Mouse (Mus musculus) heart, adult 2 months (tissue): Measurements from ENCODE around the gene Fndc7. TPM values are rescaled to one million over a fixed set of nuclear protein-coding genes. Genes with fewer than 3 reads are reported as not detected.
A peak's percentile ranks its signal among the peaks of the same experiment; 100 is the strongest.

ENCODE experiments used
- DNase-seq, 2 experiments: peaks; one replicate each; pipeline ENCODE4 v3.0.0; 2021
- H3K27ac ChIP-seq: fragments of 200-600 bp; 2 replicates; pipeline ENCODE4 v1.8.1; 2022
- H3K27me3 ChIP-seq: fragments of 200-500 bp; 2 replicates; pipeline ENCODE4 v1.6.1; 2012; ENCODE audit warnings: mild to moderate bottlenecking, low read length, inconsistent platforms, mixed read lengths; ENCODE audit not compliant: control insufficient read depth, insufficient read depth
- H3K36me3 ChIP-seq: fragments of 200-500 bp; 2 replicates; pipeline ENCODE4 v1.6.1; 2012; ENCODE audit warnings: low read length, inconsistent platforms; ENCODE audit not compliant: control insufficient read depth, insufficient read depth
- H3K4me1 ChIP-seq: fragments of 200-500 bp; 2 replicates; pipeline ENCODE4 v1.6.1; 2011; ENCODE audit warnings: low read length; ENCODE audit not compliant: control insufficient read depth, insufficient read depth
- H3K4me3 ChIP-seq: fragments of 200-600 bp; 2 replicates; pipeline ENCODE4 v1.8.1; 2022
- H3K79me2 ChIP-seq: fragments of 200-500 bp; replicated peaks from 2 replicates; pipeline ENCODE4 v1.6.1; 2012; ENCODE audit warnings: mild to moderate bottlenecking, inconsistent platforms, low read length, moderate library complexity, mixed read lengths; ENCODE audit not compliant: control insufficient read depth, insufficient read depth
- H3K9ac ChIP-seq: fragments of 200-500 bp; 2 replicates; pipeline ENCODE4 v1.6.1; 2012; ENCODE audit warnings: low read depth, mild to moderate bottlenecking, control low read depth, inconsistent platforms, low read length, mixed read lengths
- CTCF ChIP-seq: fragments of 200-600 bp; IDR thresholded peaks from 2 replicates; pipeline ENCODE4 v1.8.1; 2022; ENCODE audit warnings: antibody characterized with exemption, mild to moderate bottlenecking, moderate library complexity
- EP300 ChIP-seq: fragments of 200-500 bp; IDR thresholded peaks from 2 replicates; pipeline ENCODE4 v1.6.1; 2011; ENCODE audit warnings: low read depth, low read length, control low read depth; ENCODE audit not compliant: insufficient read depth
- POLR2A ChIP-seq: fragments of 200-500 bp; IDR thresholded peaks from 2 replicates; pipeline ENCODE4 v1.6.1; 2011; ENCODE audit warnings: mild to moderate bottlenecking, low read depth, low read length, control low read depth; ENCODE audit not compliant: insufficient read depth
- WGBS: fragments of 180-500 bp; shearing (Covaris S2); methylation state at CpG from one replicate; pipeline ENCODE4 v1.1.7; 2018; 5-methylcytosine and 5-hydroxymethylcytosine counted together
- intact Hi-C: fragments of 180-260 bp; cut with DNase I; formaldehyde crosslinking; loops from one replicate; pipeline ENCODE4 v1.15.1; 2025
- polyA plus RNA-seq: library from polyadenylated mRNA; depleted of rRNA; stranded (reverse); fragments of >200 nt; gene quantifications from 2 replicates; pipeline ENCODE4 v1.2.3, GENCODE M21; 2012
- total RNA-seq, 2 experiments: library from RNA; stranded (reverse); gene quantifications; 2 replicates each; pipeline ENCODE4 v1.2.3; 2021

Gene Fndc7
- total and polyA plus RNA-seq, 3 experiments: 0.08 to 0.27 (median 0.16) TPM

DNA sequence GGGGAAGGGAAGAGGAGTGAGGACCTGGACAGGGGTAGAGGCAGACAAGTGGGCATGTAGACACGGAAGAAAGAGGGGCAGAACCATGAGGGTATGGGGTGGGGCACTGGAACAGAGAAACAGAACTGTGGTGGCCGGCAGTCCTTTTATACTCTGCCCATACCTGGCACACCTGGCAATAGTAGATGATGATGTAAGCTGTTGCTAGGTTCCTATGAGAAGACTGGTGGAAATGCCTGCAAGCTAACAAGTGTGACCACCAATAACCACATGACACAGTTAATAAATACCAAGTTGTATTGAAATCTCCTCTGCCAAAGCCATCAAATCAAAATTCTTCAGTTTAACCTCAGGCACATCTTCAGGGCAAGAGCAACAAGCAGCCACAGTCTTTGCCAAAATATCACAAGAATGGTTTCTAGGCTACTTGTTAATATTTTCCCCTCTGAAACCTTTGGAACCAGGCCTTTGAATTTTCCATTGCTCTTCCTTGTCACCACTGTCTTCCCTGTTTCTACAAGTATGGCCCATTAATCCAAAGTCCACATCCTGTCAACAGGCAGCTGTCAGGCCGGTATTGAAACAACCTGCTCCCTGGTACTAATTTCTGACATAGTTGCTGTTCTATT is 30.7 kb upstream of the Fndc7 start:
- no peak for DNase-seq
- Histone ChIP-seq H3K4me3 (no peak overlapping the region), H3K9ac (no peak overlapping the region), H3K27me3 (no peaks in the 10 kb centered on the region), H3K4me1 (no peaks in the 10 kb centered on the region), H3K79me2 (no peaks in the 10 kb centered on the region), H3K27ac (no peak overlapping the region), H3K36me3 (no peaks in the 10 kb centered on the region)
- TF ChIP-seq POLR2A: no peak
- no peak for TF ChIP-seq EP300
- TF ChIP-seq CTCF: no peak
- WGBS: 81% methylated on average over 3 of the region's 3 CpGs
- intact Hi-C loops: no loop called here

DNA sequence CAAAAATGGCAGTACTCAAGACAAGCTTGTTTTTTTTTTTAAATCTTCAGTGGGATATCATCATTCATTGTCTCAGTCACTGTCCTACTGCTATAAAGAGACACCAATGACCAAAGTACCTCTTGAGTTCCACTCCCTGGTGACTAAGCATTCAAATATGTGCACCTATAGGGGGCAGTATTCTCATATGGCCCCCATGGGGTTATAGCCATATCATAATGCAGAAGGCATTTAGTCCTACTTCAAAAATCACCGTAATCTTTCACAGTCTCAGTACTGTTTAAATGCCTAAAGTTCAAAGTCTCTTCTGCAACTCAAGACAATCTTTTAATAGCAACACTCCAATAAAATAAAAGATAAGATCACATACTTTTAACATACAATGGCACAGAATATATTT is 29.0 kb upstream of the Fndc7 start:
- no peaks in the 10 kb centered on the region for H3K27me3 ChIP-seq
- WGBS: 85% methylated on average over 1 of the region's 1 CpGs
- intact Hi-C loops: loop anchor here (10.0 kb wide), 3 partner anchors 106 to 354 kb away; partner anchors contain the start of genes Fam102b and Tmem167b

GRCm38 (mm10) chr3:108917986-108918385 is 28.2 kb upstream of the Fndc7 start:
- H3K4me1 ChIP-seq: no peaks in the 10 kb centered on the region
- H3K27me3 ChIP-seq: no peaks in the 10 kb centered on the region
- no peaks in the 10 kb centered on the region for H3K79me2 ChIP-seq
- H3K9ac ChIP-seq: no peak overlapping the region
- H3K4me3 ChIP-seq: no peak overlapping the region
- no peak for DNase-seq
- H3K27ac ChIP-seq: no peak overlapping the region
- WGBS: 66% methylated on average over 3 of the region's 3 CpGs
- no peaks in the 10 kb centered on the region for H3K36me3 ChIP-seq
- TF ChIP-seq POLR2A (no peak), CTCF (no peak), EP300 (no peak)
- intact Hi-C loops: loop anchor here (10.0 kb wide), 3 partner anchors 107 to 353 kb away; partner anchors contain the start of genes Fam102b and Tmem167b

More for the DNA sequence above, 29.0 kb upstream of the Fndc7 start:
- TF ChIP-seq EP300: no peak
- TF ChIP-seq POLR2A: no peak
- peak; percentile 21; the same call in 1 of the 2 replicates for TF ChIP-seq CTCF
- no peak for DNase-seq
- Histone ChIP-seq H3K4me1 (no peaks in the 10 kb centered on the region), H3K4me3 (no peak overlapping the region), H3K9ac (no peak overlapping the region), H3K27ac (no peak overlapping the region), H3K79me2 (no peaks in the 10 kb centered on the region), H3K36me3 (no peaks in the 10 kb centered on the region)

GRCm38 (mm10) chr3:108916857-108917256 is 27.0 kb upstream of the Fndc7 start:
- no peak overlapping the region for H3K4me3 ChIP-seq
- DNase-seq: no peak
- no peaks in the 10 kb centered on the region for H3K27me3 ChIP-seq
- no peak overlapping the region for H3K27ac ChIP-seq
- 52% methylated on average over 4 of the region's 4 CpGs for WGBS
- H3K36me3 ChIP-seq: no peaks in the 10 kb centered on the region
- H3K79me2 ChIP-seq: no peaks in the 10 kb centered on the region
- H3K4me1 ChIP-seq: peaks cover 1% of the 10 kb centered on the region
- intact Hi-C loops: loop anchor here (10.0 kb wide), 3 partner anchors 108 to 352 kb away; partner anchors contain the start of genes Fam102b and Tmem167b
- no peak overlapping the region for H3K9ac ChIP-seq
- TF ChIP-seq EP300 (no peak), POLR2A (no peak), CTCF (no peak)

DNA sequence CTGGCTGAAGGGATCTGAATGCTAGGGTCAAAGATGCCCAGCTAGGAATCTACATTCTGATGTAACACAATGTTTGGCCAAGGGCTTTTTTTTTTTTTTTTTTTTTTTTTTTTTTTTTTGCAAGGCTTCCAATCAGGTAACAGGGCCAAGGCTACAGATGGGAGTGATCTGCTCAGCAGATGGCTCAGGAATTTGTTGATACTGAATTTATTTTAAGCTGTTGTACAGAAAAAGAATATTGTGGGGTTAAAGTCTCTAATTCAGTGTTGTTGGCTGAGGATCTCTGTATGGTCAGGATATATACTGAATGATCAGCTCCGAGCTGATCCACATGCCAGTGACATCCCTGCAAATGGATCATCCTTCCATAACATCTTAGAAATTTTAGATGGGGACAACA is 26.2 kb upstream of the Fndc7 start:
- 81% methylated on average over 1 of the region's 1 CpGs for WGBS
- DNase-seq: no peak
- no peak overlapping the region for H3K9ac ChIP-seq
- H3K4me1 ChIP-seq: peaks cover 1% of the 10 kb centered on the region
- no peaks in the 10 kb centered on the region for H3K79me2 ChIP-seq
- no peak for TF ChIP-seq CTCF
- no peak overlapping the region for H3K4me3 ChIP-seq
- H3K27ac ChIP-seq: no peak overlapping the region
- no peaks in the 10 kb centered on the region for H3K27me3 ChIP-seq
- no peaks in the 10 kb centered on the region for H3K36me3 ChIP-seq
- intact Hi-C loops: loop anchor here (10.0 kb wide), 3 partner anchors 109 to 351 kb away; partner anchors contain the start of genes Fam102b and Tmem167b
